Mouse (Mus musculus) WW6 (cell line): ENCODE data around the gene Tob2.

Source experiments
- DNase-seq: peaks from one replicate; pipeline ENCODE4 v3.0.0-alpha.2; 2013; ENCODE audit warnings: low read depth, low spot score

The Tob2 gene

GRCm38 (mm10) chr15:81838554-81839235, 19.9 kb downstream of the Tob2 start:
- DNase-seq = no peak

- DNase-seq = no peak
Measured at GRCm38 (mm10) chr15:81836966-81837920, 21.4 kb downstream of the Tob2 start.

GRCm38 (mm10) chr15:81836124-81836821, 22.3 kb downstream of the Tob2 start:
- no peak for DNase-seq

- no peak for DNase-seq
Measured at GRCm38 (mm10) chr15:81835007-81835880, 23.4 kb downstream of the Tob2 start.

- no peak for DNase-seq
Measured at GRCm38 (mm10) chr15:81834171-81834841, 24.3 kb downstream of the Tob2 start.

GRCm38 (mm10) chr15:81833481-81833880, 25.1 kb downstream of the Tob2 start:
- DNase-seq = no peak

GRCm38 (mm10) chr15:81832219-81832618, 26.4 kb downstream of the Tob2 start:
- no peak for DNase-seq

GRCm38 (mm10) chr15:81831136-81831825, 27.3 kb downstream of the Tob2 start:
- peak; percentile 91 for DNase-seq

GRCm38 (mm10) chr15:81830530-81830929, 28.1 kb downstream of the Tob2 start:
- DNase-seq = no peak

GRCm38 (mm10) chr15:81829208-81829580, 29.4 kb downstream of the Tob2 start:
- no peak for DNase-seq

- DNase-seq = no peak
Measured at GRCm38 (mm10) chr15:81828426-81829207, 30.0 kb downstream of the Tob2 start.

GRCm38 (mm10) chr15:81824832-81825231, 33.8 kb downstream of the Tob2 start:
- no peak for DNase-seq

GRCm38 (mm10) chr15:81822631-81823030, 36.0 kb downstream of the Tob2 start:
- no peak for DNase-seq

- no peak for DNase-seq
Measured at GRCm38 (mm10) chr15:81818404-81818803, 40.2 kb downstream of the Tob2 start.

- DNase-seq = no peak
Measured at GRCm38 (mm10) chr15:81814716-81815370, 43.8 kb downstream of the Tob2 start.

- no peak for DNase-seq
Measured at GRCm38 (mm10) chr15:81813986-81814705, 44.5 kb downstream of the Tob2 start.

- no peak for DNase-seq
Measured at GRCm38 (mm10) chr15:81812696-81813631, 45.6 kb downstream of the Tob2 start.
